Mouse (Mus musculus): ENCODE measurements around the gene 1700010B08Rik. TPM values are rescaled to one million over a fixed set of nuclear protein-coding genes. Genes with fewer than 3 reads are reported as not detected.

1700010B08Rik gene
- polyA plus RNA-seq, 2 experiments: not detected

GRCm38 (mm10) chr2:173769183-173769582 lies 50.0 kb downstream of the 1700010B08Rik start:
- Histone ChIP-seq H3K4me3 (ENCODE audit: insufficient read depth in 1 of 2, low read depth in 2 of 2, low read length in 2 of 2) (no peak overlapping the region), H3K9ac (replicated peaks) (no peak overlapping the region), H3K4me1 (replicated peaks; ENCODE audit: control insufficient read depth in 2 of 2, insufficient read depth in 2 of 2, low read length in 1 of 2) (no peaks in the 10 kb centered on the region), H3K4me2 (ENCODE audit: low read depth) (no peak overlapping the region), H3K27ac (no peak overlapping the region), H3K36me3 (replicated peaks; ENCODE audit: control insufficient read depth, insufficient read depth, low read depth) (no peaks in the 10 kb centered on the region), H3K27me3 (ENCODE audit: control insufficient read depth, insufficient read depth, low read length) (no peaks in the 10 kb centered on the region), H3K9me3 (ENCODE audit: control insufficient read depth, low read length) (no peaks in the 10 kb centered on the region)
- WGBS (ENCODE audit: insufficient replicate concordance): 45% methylated on average over 10 of the region's 10 CpGs
- DNase-seq (ENCODE audit: low read depth in 3 of 3, low spot score in 3 of 3): no peak
- TF ChIP-seq CTCF (IDR thresholded peaks at IDR 0.05; ENCODE audit: low read depth) (no peak), EP300 (IDR thresholded peaks at IDR 0.05; ENCODE audit: low read depth) (no peak)
- no peak for ATAC-seq (ENCODE audit: insufficient read depth)

- H3K27ac ChIP-seq: no peak overlapping the region
- no peak for TF ChIP-seq EP300 (IDR thresholded peaks at IDR 0.05; ENCODE audit: low read depth)
- no peak; the same call in 1 of the 2 replicates for TF ChIP-seq CTCF (IDR thresholded peaks at IDR 0.05; ENCODE audit: low read depth)
- H3K4me2 ChIP-seq (ENCODE audit: low read depth): no peak overlapping the region
- no peaks in the 10 kb centered on the region; the same call in 1 of the 2 replicates for H3K36me3 ChIP-seq (replicated peaks; ENCODE audit: control insufficient read depth, insufficient read depth, low read depth)
- H3K27me3 ChIP-seq (ENCODE audit: control insufficient read depth, insufficient read depth, low read length): no peaks in the 10 kb centered on the region
- no peak for DNase-seq (ENCODE audit: low read depth in 3 of 3, low spot score in 3 of 3)
- ATAC-seq (ENCODE audit: insufficient read depth): no peak
- no peaks in the 10 kb centered on the region for H3K9me3 ChIP-seq (ENCODE audit: control insufficient read depth, low read length)
- H3K4me3 ChIP-seq (ENCODE audit: insufficient read depth in 1 of 2, low read depth in 2 of 2, low read length in 2 of 2): no peak overlapping the region
- H3K9ac ChIP-seq (replicated peaks): no peak overlapping the region
- 76% methylated on average over 5 of the region's 5 CpGs for WGBS (ENCODE audit: insufficient replicate concordance)
- no peaks in the 10 kb centered on the region for H3K4me1 ChIP-seq (replicated peaks; ENCODE audit: control insufficient read depth in 2 of 2, insufficient read depth in 2 of 2, low read length in 1 of 2)
These were observed 51.4 kb downstream of the 1700010B08Rik start for GRCm38 (mm10) chr2:173770620-173771019.

Small RNA genes lying within 50 kb of the gene (microRNA-seq; reads per million reads assigned to microRNA genes)
- not detected for gene Mir6340

Other genes starting within 250 kb of the 1700010B08Rik start
- not detected in 2 replicates for gene 1700021F07Rik, start 196.8 kb upstream of the 1700010B08Rik start, polyA plus RNA-seq (2012; rRNA removed)
- gene 1700021F07Rik, start 196.8 kb upstream of the 1700010B08Rik start, polyA plus RNA-seq (2014; fragmentation: Nextera tagmentation; extraction: Ambion mirVana): not detected in 2 replicates
- not detected in 2 replicates for gene Ankrd60, start 141.1 kb upstream of the 1700010B08Rik start, polyA plus RNA-seq (2012; rRNA removed)
- not detected in 2 replicates for gene Ankrd60, start 141.1 kb upstream of the 1700010B08Rik start, polyA plus RNA-seq (2014; fragmentation: Nextera tagmentation; extraction: Ambion mirVana)
- gene Rab22a, start 59.7 kb upstream of the 1700010B08Rik start, polyA plus RNA-seq (2012; rRNA removed): 2.7 and 3.7 TPM in 2 replicates
- 13.2 and 15.6 TPM in 2 replicates for gene Rab22a, start 59.7 kb upstream of the 1700010B08Rik start, polyA plus RNA-seq (2014; fragmentation: Nextera tagmentation; extraction: Ambion mirVana)
- gene Vapb, start 18.1 kb downstream of the 1700010B08Rik start, polyA plus RNA-seq (2012; rRNA removed): 3.8 and 8.3 TPM in 2 replicates
- gene Vapb, start 18.1 kb downstream of the 1700010B08Rik start, polyA plus RNA-seq (2014; fragmentation: Nextera tagmentation; extraction: Ambion mirVana): 4.2 and 5.8 TPM in 2 replicates

Measured in liver, embryonic 14.5 days (tissue).